Mouse (Mus musculus) inflammation-experienced regulatory T-cells, adult 6 months (primary cell): ENCODE results near the gene Prdm16. TPM values are rescaled to one million over a fixed set of nuclear protein-coding genes. Genes with fewer than 3 reads are reported as not detected.

Experiments used
- ATAC-seq: one replicate; pipeline ENCODE4 v1.8.0; 2017
- polyA plus RNA-seq, 3 experiments: library from polyadenylated mRNA; unstranded; fragments of 100-300 nt; shearing (Covaris generic); gene quantifications; one replicate each; pipeline ENCODE4 v1.2.1; 2017

Prdm16 gene
- polyA plus RNA-seq, 3 experiments from 2014 or later, result 0.58 to 5.2 (median 0.91) TPM

DNA sequence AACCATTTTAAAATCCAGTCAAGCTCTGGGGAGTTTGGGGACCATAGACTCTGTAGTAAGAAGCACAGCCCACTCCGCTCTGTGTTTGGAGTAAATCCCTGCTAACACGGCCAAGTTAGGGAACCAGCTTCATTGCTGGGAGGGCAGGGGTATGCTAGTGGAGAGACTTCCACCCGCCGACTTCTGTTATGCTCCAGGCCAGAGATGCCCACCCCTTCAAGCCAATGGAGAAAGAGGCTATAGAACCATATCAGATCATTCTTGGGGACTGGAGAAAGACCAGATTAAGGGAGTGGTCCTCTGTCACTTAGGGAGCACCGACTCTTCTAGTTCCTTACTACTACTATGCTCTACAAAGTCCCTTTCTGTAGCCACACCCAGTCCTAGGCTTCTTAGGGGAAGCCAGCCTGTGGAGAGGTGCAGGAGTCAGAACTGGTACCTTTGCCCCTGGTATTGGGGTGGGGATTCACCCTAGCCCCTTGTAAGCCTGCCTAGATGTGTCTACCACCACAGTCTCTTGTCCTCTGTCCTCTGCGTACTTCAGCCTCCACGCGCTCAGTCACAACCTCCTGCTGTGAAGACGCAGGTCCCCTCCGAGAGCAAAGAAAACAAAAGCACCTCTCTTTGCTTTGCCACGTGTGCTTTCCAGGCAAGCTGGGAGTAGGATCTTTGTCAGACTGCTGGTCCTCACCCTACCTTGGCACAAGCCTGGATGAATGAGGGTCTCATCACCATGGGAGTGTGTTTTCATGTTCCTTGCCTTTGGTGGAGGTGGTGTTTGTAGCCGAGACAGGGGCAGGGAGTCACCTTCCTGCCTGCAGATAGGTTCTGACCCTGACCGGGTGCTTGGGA, 3.1 kb upstream of the Prdm16 start:
- no peak for ATAC-seq

DNA sequence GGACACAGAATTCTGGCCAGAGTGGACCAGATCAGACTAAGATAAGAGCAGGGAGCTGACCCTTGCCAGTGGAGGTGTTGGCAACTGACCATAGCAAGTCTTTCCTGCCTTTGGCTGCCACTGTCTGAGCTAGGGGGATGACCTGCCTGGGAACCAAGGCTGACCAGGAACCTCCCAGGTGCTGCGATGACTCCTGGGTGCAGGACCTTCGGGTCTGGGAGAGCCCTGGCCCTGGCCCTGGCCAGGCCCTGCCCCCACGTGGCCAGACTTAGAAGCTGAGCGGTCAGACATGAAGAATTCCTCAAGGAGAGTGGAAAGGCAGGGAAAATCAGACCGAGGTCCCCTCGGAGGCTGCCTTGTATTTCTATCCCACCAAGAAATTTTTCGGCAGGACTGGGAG, 2.5 kb upstream of the Prdm16 start:
- no peak for ATAC-seq

GRCm38 (mm10) chr4:154638320-154638886, 1.7 kb upstream of the Prdm16 start:
- ATAC-seq, result no peak

GRCm38 (mm10) chr4:154637468-154638319, 1.0 kb upstream of the Prdm16 start:
- no peak for ATAC-seq

DNA sequence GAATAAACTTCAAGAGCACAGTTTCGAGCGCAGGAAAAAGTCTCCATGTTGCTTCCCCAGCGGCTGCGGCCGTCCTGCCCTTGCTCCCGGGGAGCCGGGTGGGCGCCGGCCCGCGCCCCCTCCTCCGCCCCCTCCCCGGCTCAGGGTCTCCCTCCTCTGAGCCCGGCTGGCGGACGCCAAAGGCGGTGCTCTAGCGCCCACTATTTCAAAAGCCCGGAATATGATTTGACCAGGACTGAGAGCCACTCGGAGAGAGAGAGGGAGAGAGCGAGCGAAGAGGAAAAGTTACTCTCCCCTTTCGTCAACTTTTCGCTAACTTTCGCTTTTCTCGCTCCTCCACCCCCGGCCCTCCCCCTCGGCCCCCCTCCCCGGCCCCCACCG, 630 bp downstream of the Prdm16 start:
- ATAC-seq, result no peak

DNA sequence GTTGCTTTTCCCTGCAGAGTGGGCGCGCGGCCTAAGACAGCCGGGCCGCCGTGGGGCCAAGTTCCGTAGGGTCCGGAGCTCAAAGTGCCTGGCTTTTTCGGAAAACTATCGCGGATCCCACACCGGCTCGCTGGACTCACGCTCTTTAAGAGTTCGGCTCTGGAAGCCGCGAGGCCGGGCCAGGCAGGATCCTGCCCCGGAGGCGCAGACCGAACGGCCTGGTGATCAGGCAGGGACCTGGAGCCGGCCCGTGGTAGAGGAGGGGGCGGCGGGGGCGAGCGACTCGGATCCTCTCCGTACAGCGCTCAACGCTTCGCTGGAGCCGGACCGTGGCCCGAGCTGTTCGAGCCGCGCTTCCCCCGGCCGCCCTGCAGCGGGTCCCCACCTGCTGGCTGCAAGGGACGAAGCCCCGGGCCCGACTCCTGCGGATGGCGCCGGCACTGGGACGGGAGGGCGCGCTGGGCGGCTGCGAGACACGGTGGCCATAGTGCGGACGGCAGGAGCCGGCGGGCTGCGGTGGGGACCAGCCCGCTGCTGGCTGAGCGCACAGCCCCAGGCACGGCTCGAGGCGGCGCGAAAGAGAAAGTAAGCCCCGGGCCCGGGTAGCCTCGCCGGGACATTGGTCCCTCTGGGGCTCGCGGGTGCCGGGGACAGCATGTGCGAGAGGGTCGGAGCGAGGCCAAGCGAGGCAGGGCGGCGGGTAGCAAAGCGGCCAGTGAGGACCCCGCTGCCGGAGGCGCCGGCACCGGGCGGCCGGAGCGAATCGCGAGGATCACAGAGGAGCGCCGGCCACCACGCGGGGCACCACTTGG, 1.2 kb downstream of the Prdm16 start:
- ATAC-seq, result no peak

- no peak for ATAC-seq
These were observed 2.0 kb downstream of the Prdm16 start for GRCm38 (mm10) chr4:154634470-154635240.

DNA sequence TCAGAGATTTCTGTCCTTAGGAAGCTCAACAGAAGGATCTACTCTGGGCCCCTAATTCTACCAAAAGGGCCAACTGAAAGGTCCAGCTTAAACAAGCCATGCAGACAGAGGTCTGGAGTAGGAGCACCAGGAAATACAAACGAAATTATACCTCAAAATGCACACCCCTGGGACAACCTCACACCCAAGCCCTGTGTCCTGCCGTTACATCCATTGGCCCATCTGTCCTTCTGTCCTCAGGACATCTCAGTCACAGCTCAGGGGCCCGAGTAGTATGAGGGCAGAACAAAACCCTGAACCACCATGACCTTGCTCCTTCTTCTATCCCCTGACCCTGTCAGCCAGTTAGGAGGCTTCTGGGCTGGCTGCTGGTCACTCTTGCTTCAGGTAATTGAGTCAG, 2.7 kb downstream of the Prdm16 start:
- ATAC-seq, result no peak

GRCm38 (mm10) chr4:154632800-154633764, 3.6 kb downstream of the Prdm16 start:
- no peak for ATAC-seq

GRCm38 (mm10) chr4:154630763-154631162, 5.9 kb downstream of the Prdm16 start:
- ATAC-seq, result no peak

- ATAC-seq, result no peak
These were observed 9.1 kb downstream of the Prdm16 start for GRCm38 (mm10) chr4:154627419-154628142.

- ATAC-seq, result no peak
These were observed 10.4 kb downstream of the Prdm16 start for GRCm38 (mm10) chr4:154626282-154626681.

DNA sequence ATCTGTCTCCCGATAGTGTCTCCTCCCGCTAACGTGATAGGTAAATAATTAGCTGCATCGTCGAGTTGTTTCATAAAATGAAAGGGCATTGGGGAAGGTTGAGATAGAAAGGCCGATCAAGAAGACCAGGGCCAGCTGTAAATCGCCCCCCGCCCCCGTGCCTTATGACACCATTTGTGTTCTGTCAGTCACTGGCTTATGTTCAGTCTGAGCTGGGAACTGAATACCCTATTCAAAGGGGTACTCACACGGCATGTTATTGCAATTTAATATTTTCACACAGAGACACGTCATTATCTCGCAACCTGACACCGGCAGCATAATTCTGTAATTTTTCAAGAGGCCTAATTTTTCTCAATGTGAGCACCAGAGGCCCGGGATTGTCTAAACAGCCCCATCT, 11.0 kb downstream of the Prdm16 start:
- ATAC-seq, result no peak

DNA sequence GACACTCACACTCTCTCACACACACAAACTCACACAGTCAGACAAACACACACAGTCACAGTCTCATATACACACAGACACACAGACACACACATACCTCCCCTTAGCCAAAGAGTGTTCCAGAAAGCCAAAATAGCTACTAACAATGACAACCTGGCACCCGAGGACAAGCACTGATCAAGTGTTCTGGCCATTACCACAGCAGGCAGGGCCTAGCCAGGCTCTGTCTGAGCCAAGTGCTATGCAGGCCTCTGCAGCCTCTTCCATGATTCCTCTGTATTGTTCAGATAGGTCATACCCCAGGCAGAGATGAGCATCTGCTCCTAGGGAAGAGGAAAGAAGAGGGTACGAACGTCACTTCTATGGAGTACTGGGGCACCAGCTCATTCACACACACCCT, 13.4 kb downstream of the Prdm16 start:
- no peak for ATAC-seq

DNA sequence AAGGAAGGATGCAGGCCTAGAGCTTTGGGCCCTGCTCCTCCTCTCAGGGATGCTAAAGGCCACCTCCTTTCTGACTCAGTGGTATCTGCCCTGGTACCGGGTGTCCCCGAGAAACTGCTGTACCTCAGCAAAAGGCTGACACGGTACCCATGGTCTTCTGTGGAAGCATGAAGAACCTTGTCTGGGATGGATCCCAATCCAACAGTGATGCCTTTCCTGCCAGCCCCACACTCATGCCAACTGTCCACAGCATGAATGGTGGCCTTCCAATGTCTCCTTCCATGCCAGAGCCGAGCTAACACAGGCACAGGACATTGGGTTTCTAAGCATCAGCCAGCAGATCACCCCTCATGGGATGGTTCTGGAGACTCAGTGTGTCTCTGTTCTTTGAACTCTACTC, 14.2 kb downstream of the Prdm16 start:
- no peak for ATAC-seq

DNA sequence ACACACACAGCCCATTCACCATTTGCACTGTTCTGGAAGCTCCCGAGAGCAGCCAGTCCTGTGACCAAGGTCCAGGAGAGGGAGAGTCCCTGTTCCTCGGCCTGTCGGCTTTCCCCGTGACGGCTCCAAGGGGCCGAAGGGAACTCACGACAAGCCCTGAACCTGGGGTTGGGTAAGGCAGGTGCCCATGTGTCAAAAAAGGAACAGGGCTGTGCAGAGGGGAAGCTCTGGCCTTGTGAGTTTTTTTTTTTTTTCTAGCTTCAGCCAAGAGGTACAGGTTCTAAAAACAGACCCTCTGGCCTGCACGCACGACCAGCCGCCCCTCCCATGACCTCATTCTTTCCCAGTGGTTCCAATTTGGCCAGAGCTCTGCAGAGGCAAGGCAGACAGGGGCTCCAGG, 25.5 kb downstream of the Prdm16 start:
- ATAC-seq, result no peak

GRCm38 (mm10) chr4:154607724-154608123, 28.9 kb downstream of the Prdm16 start:
- no peak for ATAC-seq

DNA sequence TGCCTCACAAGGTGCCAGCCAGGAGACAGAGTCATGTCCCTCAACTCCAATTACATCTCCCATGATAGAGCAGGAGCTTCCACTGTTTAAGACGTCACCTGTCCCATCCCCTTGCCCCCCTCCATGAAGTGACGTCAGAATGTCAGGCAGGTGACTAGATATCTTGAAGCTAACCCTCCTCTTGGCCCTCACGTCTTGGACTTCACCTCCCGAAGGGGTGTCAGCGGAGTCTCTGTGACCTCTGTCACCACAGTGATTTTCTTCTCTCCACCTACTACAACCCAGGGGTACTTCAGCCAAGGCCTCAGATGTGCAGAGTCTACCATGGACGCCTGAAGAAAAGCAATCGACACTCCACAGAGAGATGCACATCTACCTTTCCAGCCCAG, 32.2 kb downstream of the Prdm16 start:
- ATAC-seq, result no peak

DNA sequence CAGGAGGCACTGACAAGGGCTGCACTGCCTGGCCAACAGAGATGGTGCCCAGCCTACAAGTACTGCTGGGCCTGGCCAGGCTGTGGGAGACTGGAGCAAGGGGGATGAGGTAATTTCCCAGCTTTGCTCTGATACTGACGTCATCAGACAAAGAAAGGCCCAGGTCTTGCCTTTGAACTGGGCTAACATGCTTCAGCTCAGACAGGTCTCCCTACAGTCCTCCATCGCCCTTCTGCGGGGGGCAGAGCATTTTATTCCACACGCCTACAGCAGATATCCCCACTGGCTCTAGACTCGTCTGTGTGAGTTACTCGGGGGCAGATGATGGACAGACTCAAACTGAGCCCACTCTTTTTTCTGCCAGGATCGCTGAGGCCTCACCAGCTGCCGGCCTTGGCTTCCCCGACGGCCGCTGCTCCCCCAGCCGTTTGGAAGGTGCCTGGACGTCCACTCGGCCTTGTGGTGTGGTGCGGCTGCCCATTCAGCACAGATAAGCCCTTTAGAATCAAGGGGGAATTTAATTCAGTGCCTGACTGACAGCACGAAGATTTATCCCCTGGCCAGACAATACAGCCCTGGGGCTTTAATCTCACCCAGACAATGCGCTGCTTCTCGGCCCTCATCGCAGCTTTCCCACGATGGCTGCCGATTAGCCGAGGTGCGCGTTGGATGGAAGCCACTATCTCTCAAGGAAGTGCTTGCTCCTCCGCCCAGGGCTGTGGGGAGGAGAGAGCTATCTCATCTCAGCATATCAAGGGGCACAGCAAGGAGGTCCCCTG, 32.8 kb downstream of the Prdm16 start:
- ATAC-seq, result no peak
